Mouse (Mus musculus) bone marrow, adult 2 months (tissue): ENCODE data around the gene Aff3.

ENCODE experiments used
- CTCF ChIP-seq: fragments of 200-500 bp; IDR thresholded peaks from 2 replicates; pipeline ENCODE4 v1.5.1; 2011; ENCODE audit warnings: low read length, control low read depth; ENCODE audit not compliant: control insufficient read depth, insufficient read depth
- POLR2A ChIP-seq: fragments of 200-500 bp; IDR thresholded peaks from 2 replicates; pipeline ENCODE4 v1.6.1; 2011; ENCODE audit warnings: low read depth, mild to moderate bottlenecking, control low read depth, low read length, borderline replicate concordance; ENCODE audit not compliant: control insufficient read depth

GRCm38 (mm10) chr1:38449816-38450478 lies 214.8 kb downstream of the Aff3 start:
- TF ChIP-seq CTCF = no peak
- no peak for TF ChIP-seq POLR2A
